Mouse (Mus musculus): ENCODE results near the gene Spns1.
A peak's percentile ranks its signal among the peaks of the same experiment; 100 is the strongest.
"Not testable (repeated sequence)": the region's sequence is repeated elsewhere in the genome, so short reads cannot be mapped to it uniquely, and the experiment has no call there.

The Spns1 gene

GRCm38 (mm10) chr7:126335556-126335955, 41.7 kb downstream of the Spns1 start:
- peak; percentile 7 for DNase-seq

GRCm38 (mm10) chr7:126332691-126333090, 44.6 kb downstream of the Spns1 start:
- no peak for DNase-seq

DNA sequence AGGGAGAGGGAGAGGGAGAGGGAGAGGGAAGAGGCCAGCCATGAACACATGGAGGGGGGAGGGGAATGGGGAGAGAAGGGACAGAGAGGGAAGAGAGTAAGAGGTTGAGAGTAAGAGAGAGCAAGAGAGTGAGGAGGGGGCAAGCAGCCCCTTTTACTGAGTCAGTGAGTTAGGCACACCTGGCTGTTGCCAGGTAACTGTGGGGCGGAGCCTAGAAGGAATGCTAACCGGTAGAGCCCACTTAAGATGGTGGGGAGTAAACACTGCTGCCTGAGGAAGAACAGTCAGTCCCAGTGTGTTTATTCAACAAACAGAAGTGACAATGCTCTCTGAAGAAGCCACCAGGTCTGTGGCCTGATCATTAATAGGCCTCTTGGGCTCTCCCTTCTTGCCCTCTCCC, 46.6 kb downstream of the Spns1 start:
- no peak for DNase-seq

- no peak for DNase-seq
Observed at GRCm38 (mm10) chr7:126329907-126330645, 47.2 kb downstream of the Spns1 start.

- DNase-seq: not testable (repeated sequence)
Observed at GRCm38 (mm10) chr7:126328848-126329247, 48.4 kb downstream of the Spns1 start.

- not testable (repeated sequence) for DNase-seq
Observed at GRCm38 (mm10) chr7:126325576-126326273, 51.5 kb downstream of the Spns1 start.

GRCm38 (mm10) chr7:126324791-126325190, 52.5 kb downstream of the Spns1 start:
- DNase-seq: no peak

- peak; percentile 86 for DNase-seq
Observed at GRCm38 (mm10) chr7:126323729-126324128, 53.5 kb downstream of the Spns1 start.
